Mouse (Mus musculus) embryonic facial prominence, embryonic 13.5 days (tissue): ENCODE data around the gene Myrfl. TPM values are rescaled to one million over a fixed set of nuclear protein-coding genes. Genes with fewer than 3 reads are reported as not detected.
A peak's percentile ranks its signal among the peaks of the same experiment; 100 is the strongest.

ENCODE experiments used
- ATAC-seq: fragments of 200-750 bp; cut with Nextera tagmentation; 2 replicates; pipeline ENCODE4 v1.8.0; 2017; ENCODE audit warnings: low read depth; ENCODE audit not compliant: insufficient number of reproducible peaks, insufficient read depth, low FRiP score, low TSS enrichment
- H3K27ac ChIP-seq: fragments of 300-500 bp; sonication (generic); 2 replicates; pipeline ENCODE4 v1.5.1; 2015; ENCODE audit warnings: moderate library complexity, mild to moderate bottlenecking, inconsistent platforms
- H3K27me3 ChIP-seq: fragments of 300-500 bp; sonication (generic); 2 replicates; pipeline ENCODE4 v1.6.1; 2015; ENCODE audit warnings: mild to moderate bottlenecking, inconsistent platforms
- H3K36me3 ChIP-seq: fragments of 300-500 bp; sonication (generic); 2 replicates; pipeline ENCODE4 v1.6.1; 2015; ENCODE audit warnings: mild to moderate bottlenecking, inconsistent platforms
- H3K4me1 ChIP-seq: fragments of 300-500 bp; sonication (generic); 2 replicates; pipeline ENCODE4 v1.6.1; 2015; ENCODE audit warnings: inconsistent platforms
- H3K4me2 ChIP-seq: fragments of 300-500 bp; sonication (generic); 2 replicates; pipeline ENCODE4 v1.6.1; 2015; ENCODE audit warnings: moderate library complexity, mild to moderate bottlenecking, inconsistent platforms
- H3K4me3 ChIP-seq: fragments of 300-500 bp; sonication (generic); 2 replicates; pipeline ENCODE4 v1.5.1; 2015; ENCODE audit warnings: mild to moderate bottlenecking, inconsistent platforms
- H3K9ac ChIP-seq: fragments of 300-500 bp; sonication (generic); 2 replicates; pipeline ENCODE4 v1.6.1; 2015; ENCODE audit warnings: mild to moderate bottlenecking, inconsistent platforms
- H3K9me3 ChIP-seq: fragments of 300-500 bp; sonication (generic); 2 replicates; pipeline ENCODE4 v1.6.1; 2016; ENCODE audit warnings: inconsistent platforms
- WGBS: fragments of 180-500 bp; shearing (Covaris S2); methylation state at CpG from one replicate; pipeline ENCODE4 v1.1.7; 2015; ENCODE audit warnings: mixed read lengths; 5-methylcytosine and 5-hydroxymethylcytosine counted together
- polyA plus RNA-seq: library from polyadenylated mRNA; unstranded; fragments of >200 nt; fragmentation: Nextera tagmentation; extraction: Ambion mirVana; gene quantifications from 2 replicates; pipeline ENCODE4 v1.2.1, GENCODE M21; 2015

The Myrfl gene
- polyA plus RNA-seq, 1 experiment from 2014 or later = 0.22 TPM

DNA sequence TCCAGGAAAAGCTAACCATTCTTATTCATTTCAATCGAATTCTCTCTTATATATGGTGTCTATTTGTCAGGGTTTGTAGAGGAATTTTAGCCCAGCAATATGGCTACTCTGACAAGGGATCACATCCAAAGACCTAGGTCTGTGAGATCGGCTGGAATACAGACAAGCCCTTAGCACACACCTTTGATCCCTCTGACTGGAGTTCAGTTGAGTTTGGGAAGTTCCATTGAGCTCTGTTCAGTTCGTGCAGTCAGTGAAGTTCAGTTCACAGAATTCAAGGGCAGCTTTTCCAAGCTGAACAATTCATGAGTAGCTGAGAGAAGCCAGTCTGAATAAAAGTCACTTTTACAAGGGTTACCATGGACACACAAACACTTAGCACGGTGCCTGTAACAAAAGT lies 148.0 kb downstream of the Myrfl start:
- H3K4me2 ChIP-seq = no peak overlapping the region
- H3K4me3 ChIP-seq = no peak overlapping the region
- no peaks in the 10 kb centered on the region for H3K27me3 ChIP-seq
- H3K9me3 ChIP-seq = no peaks in the 10 kb centered on the region
- peaks cover 8% of the 10 kb centered on the region for H3K4me1 ChIP-seq
- WGBS = 94% methylated on average over 4 of the region's 4 CpGs
- no peak overlapping the region for H3K9ac ChIP-seq
- H3K27ac ChIP-seq = no peak overlapping the region
- ATAC-seq = no peak
- H3K36me3 ChIP-seq = no peaks in the 10 kb centered on the region

DNA sequence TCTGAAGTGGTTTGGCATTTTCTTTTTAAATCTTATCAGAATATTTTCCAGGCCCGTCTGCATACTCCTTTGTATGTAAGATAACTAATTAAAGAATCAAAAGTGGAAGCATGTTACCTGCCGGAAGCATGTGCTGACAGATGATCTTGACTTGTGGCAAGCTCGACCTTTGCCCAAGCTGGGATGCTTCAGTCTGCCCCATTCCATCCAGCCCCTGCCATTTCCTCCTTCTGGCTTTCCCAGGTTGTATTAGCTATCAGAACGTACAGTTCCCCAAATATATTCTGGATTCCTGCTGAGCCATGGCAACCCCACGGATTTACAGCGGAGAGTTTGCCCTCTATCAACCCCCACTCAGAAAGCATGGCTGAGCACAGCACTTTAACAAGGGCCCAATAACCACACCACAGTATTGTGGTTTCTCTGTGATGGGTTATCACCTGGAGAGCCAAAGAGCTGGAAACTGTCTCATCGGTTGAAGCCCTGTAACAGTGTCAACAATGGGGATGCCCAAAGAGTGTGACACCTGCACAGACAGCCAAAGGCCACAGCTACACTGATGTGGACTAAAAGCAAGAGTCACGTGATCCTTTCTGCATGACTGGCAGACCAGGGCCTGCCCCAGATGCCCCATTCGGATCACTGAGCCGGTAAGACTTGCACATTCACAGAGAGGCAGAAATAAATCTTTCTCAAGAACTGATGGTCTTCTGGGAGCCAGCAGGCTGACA lies 150.3 kb downstream of the Myrfl start:
- H3K4me2 ChIP-seq = no peak overlapping the region
- H3K36me3 ChIP-seq = no peaks in the 10 kb centered on the region
- ATAC-seq = no peak
- WGBS = 70% methylated on average over 10 of the region's 10 CpGs
- no peaks in the 10 kb centered on the region for H3K9me3 ChIP-seq
- H3K4me1 ChIP-seq = peaks cover 13% of the 10 kb centered on the region
- no peak overlapping the region for H3K4me3 ChIP-seq
- H3K9ac ChIP-seq = no peak overlapping the region
- no peaks in the 10 kb centered on the region for H3K27me3 ChIP-seq
- H3K27ac ChIP-seq = no peak overlapping the region

DNA sequence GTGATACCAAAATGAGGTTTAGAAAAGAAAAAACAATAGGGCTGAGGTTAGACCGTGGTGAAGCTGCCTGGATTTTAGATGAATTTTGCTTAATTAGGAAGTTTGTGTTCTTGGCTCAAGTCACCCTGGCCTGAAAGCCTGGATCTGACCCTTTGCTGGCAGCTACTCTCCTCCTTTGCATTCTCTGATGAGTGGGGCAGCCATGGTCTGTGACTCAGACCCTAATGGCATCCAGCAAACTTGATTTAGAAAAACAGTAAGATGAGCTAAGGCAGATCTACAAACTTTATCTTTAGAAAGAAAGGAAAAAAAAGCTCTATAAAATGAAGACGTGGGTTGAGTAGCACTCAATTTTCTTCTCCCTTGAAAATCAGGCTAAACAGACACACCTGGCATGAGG lies 154.0 kb downstream of the Myrfl start:
- H3K4me2 ChIP-seq = no peak overlapping the region
- H3K27me3 ChIP-seq = no peaks in the 10 kb centered on the region
- WGBS = 45% methylated on average over 2 of the region's 2 CpGs

DNA sequence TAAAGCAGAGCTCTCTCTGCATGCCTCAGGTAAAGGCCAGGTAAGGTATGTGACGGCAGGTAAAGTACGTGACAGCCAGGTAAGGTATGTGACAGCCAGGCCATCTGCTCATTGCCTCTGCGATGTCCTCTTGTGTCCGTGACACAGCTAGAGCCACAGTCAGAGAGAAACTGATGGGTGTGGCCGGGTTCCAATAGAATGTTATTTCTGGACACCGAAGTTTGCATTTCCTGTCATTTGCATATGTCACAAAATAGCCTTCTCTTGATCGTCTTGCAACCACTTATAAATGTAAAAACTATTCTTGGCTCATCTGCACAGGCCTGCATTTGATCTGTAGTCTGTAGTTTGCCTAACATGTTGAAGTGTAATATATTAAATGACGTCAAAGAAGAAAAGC lies 154.5 kb downstream of the Myrfl start:
- no peaks in the 10 kb centered on the region for H3K36me3 ChIP-seq
- WGBS = 86% methylated on average over 8 of the region's 8 CpGs
- no peaks in the 10 kb centered on the region for H3K27me3 ChIP-seq
- H3K4me3 ChIP-seq = no peak overlapping the region
- ATAC-seq = no peak
- H3K4me2 ChIP-seq = no peak overlapping the region
- peaks cover 38% of the 10 kb centered on the region for H3K4me1 ChIP-seq
- H3K9me3 ChIP-seq = no peaks in the 10 kb centered on the region
- H3K9ac ChIP-seq = no peak overlapping the region
- peak overlapping the region; percentile 3; the same call in 1 of the 2 replicates for H3K27ac ChIP-seq

More for the DNA sequence above, 154.0 kb downstream of the Myrfl start:
- H3K9ac ChIP-seq = no peak overlapping the region
- H3K27ac ChIP-seq = 0 out of 2 replicates have a peak overlapping the region, but pooled peaks have one; percentile 51
- H3K4me3 ChIP-seq = no peak overlapping the region
- no peak for ATAC-seq
- no peaks in the 10 kb centered on the region for H3K9me3 ChIP-seq
- no peaks in the 10 kb centered on the region for H3K36me3 ChIP-seq
- peaks cover 38% of the 10 kb centered on the region for H3K4me1 ChIP-seq

DNA sequence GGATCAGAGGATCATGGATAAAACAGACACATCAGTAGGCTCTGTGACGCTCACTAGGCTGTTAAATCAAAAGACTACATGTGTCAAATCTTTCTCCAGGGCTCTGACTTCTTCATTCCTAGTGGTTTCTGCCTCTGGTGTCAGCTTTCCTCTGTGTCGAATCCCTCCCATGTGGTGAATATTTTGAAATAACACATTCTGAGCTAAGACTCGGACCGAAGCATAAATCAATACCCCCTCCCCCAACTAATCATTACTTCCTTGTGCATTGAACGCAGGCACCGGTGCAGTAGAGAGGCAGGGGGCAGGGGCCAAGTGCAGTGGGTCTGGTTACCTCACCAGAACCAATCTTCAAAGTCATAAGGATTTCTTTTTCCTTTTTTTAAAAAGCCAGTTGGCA lies 155.4 kb downstream of the Myrfl start:
- H3K27me3 ChIP-seq = no peaks in the 10 kb centered on the region
- no peaks in the 10 kb centered on the region for H3K36me3 ChIP-seq
- 15% methylated on average over 6 of the region's 6 CpGs for WGBS
- no peaks in the 10 kb centered on the region for H3K9me3 ChIP-seq
- H3K9ac ChIP-seq = no peak overlapping the region
- H3K27ac ChIP-seq = peak overlapping the region; percentile 88
- H3K4me2 ChIP-seq = no peak overlapping the region
- H3K4me1 ChIP-seq = peaks cover 38% of the 10 kb centered on the region
- ATAC-seq = no peak
- no peak overlapping the region for H3K4me3 ChIP-seq

DNA sequence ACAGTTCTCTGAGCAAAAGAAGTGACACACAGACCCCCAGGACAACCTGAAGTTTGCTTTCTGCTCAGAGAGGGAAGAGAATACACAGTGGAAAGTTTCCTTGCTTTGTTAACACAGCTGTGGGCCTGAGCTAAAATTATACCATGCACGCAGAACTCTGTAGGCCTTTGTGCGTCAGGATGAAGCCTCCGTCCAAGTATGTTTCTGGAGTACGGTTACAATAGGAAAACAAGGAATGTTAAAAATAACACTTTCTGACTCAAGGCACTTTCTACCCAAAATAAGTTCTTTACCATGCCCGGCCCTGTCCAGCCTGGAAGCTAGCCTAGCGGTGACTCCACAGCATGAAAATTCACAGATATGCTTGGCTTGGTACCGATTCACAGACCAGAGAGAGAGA lies 156.6 kb downstream of the Myrfl start:
- H3K4me1 ChIP-seq = peaks cover 38% of the 10 kb centered on the region
- H3K9me3 ChIP-seq = no peaks in the 10 kb centered on the region
- no peak overlapping the region for H3K4me3 ChIP-seq
- H3K9ac ChIP-seq = 0 out of 2 replicates have a peak overlapping the region, but pooled peaks have one; percentile 36
- no peak overlapping the region for H3K4me2 ChIP-seq
- H3K27ac ChIP-seq = peak overlapping the region; percentile 88
- no peaks in the 10 kb centered on the region for H3K27me3 ChIP-seq
- WGBS = 32% methylated on average over 7 of the region's 7 CpGs
- H3K36me3 ChIP-seq = no peaks in the 10 kb centered on the region
- no peak for ATAC-seq

DNA sequence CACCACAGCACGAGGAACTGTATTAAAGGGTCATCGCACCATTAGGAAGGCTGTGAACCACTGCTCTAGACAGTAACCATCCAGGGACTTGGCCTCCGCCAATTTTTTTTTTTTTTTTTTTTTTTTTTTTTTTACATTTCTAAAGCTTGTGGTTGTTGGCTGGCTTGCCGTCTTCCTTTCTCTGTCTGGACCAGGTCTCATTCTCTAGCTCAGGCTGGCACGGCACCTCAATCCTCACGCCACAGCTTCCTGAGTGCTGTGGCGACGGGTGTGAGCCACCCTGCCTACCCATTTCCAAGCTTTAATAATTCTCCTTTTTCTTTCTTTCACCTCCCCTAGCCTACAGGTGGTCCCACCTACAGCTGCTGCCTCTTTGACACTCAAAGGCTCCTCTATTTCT lies 158.2 kb downstream of the Myrfl start:
- Histone ChIP-seq H3K27ac (peak overlapping the region; percentile 39; the same call in 1 of the 2 replicates), H3K36me3 (no peaks in the 10 kb centered on the region), H3K4me2 (no peak overlapping the region), H3K27me3 (no peaks in the 10 kb centered on the region), H3K9me3 (no peaks in the 10 kb centered on the region), H3K4me1 (peaks cover 38% of the 10 kb centered on the region), H3K9ac (no peak overlapping the region), H3K4me3 (no peak overlapping the region)
- 89% methylated on average over 8 of the region's 8 CpGs for WGBS
- ATAC-seq = no peak

DNA sequence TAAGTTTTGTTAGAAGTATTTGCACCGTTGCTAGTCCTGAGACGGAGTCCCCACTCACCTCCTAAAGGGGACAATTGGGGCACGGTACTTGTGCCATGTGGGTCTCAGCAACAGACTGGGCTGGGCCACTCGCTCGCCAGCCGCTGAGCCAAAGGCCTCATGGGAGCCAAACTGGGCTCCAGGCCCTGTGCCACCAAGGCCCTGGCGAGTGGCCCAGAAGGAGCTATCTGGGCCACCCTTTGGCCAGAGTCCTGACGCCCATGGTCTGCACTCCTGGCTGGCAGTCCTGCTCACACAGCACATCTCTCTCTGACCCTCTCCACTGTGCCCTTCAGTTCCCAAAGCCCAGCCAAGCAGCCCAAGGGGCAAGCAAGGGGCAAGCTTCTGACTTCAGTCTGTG lies 161.1 kb downstream of the Myrfl start:
- 90% methylated on average over 8 of the region's 8 CpGs for WGBS
- no peaks in the 10 kb centered on the region for H3K27me3 ChIP-seq
- peaks cover 20% of the 10 kb centered on the region for H3K4me1 ChIP-seq
- no peak for ATAC-seq
- no peak overlapping the region for H3K4me2 ChIP-seq
- H3K4me3 ChIP-seq = no peak overlapping the region
- no peaks in the 10 kb centered on the region for H3K36me3 ChIP-seq
- H3K27ac ChIP-seq = no peak overlapping the region
- no peak overlapping the region for H3K9ac ChIP-seq
- H3K9me3 ChIP-seq = no peaks in the 10 kb centered on the region

DNA sequence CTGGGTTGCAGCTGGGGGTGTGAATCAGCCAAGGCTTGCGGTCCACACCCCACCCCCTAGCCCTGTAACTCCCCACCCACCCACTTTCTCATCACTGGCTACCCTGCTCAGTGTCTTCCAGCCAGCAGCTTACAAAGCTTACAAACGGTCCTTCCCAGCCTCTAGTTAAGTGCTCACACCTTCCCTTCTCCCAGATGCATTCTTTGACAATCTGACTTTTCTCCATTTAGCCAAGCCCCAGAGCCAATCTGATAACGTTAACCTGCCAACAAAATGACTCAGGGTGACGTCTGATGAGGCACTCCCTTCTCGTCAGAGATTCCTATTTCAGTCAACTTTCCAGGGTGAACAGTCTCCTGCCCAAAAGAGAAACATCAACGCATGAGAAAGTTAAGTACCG lies 163.1 kb downstream of the Myrfl start:
- 64% methylated on average over 7 of the region's 7 CpGs for WGBS
- H3K36me3 ChIP-seq = no peaks in the 10 kb centered on the region
- no peaks in the 10 kb centered on the region for H3K9me3 ChIP-seq
- H3K4me2 ChIP-seq = no peak overlapping the region
- H3K4me3 ChIP-seq = no peak overlapping the region
- no peaks in the 10 kb centered on the region for H3K27me3 ChIP-seq
- peaks cover 2% of the 10 kb centered on the region for H3K4me1 ChIP-seq
- no peak overlapping the region for H3K9ac ChIP-seq
- ATAC-seq = no peak
- no peak overlapping the region for H3K27ac ChIP-seq

DNA sequence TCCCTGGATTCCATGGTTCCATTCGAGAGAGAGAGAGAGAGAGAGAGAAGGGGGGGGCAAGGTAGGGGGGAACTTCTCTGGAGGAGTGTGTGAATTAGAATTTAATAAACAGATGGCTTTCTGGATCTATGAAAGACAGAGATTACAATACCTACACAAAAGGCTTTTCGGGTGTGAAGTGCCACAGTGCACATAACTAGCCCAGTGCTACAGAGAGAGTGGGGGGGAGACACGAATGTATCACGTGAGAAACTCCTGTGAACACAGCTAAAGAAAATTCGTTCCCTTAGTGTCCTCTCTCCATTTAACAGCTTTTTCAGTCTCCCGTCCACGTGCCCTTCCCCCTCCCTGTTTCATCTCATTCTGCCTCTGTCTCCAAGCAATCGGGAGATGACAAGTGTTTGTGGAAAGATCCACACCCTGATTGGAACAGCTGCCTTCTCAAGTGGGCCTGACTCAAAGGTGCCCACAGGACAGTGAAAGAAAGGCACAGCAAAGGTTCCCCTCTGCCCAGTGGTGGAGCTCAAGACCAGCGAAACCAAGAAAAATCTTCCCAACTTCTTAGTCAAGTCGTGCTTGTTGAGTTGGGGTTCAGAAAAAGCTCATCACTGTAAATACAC lies 166.6 kb downstream of the Myrfl start:
- Histone ChIP-seq H3K9me3 (no peaks in the 10 kb centered on the region), H3K4me2 (no peak overlapping the region), H3K27me3 (no peaks in the 10 kb centered on the region), H3K9ac (no peak overlapping the region), H3K36me3 (no peaks in the 10 kb centered on the region), H3K4me1 (peaks cover 14% of the 10 kb centered on the region), H3K27ac (no peak overlapping the region), H3K4me3 (no peak overlapping the region)
- no peak for ATAC-seq
- 81% methylated on average over 10 of the region's 10 CpGs for WGBS

DNA sequence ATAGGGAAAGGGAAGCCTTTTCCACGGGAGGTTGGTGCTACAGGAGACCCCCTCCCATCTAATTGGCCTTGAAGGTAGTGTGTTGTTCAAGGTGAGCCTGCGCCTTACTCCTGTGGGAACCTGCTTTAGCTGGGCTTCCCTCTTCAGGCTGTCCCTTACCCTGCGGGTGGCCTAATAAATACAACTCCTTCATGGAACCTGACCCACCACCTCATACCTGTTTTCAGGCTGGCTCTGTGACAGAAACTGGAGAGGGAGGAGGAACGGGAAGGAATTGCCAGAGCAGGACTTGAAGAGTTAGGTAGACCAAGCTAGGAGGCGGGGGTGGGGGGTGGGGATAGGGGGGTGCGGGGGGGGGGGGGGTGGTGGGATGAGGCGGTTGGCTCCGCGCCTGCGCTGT lies 167.9 kb downstream of the Myrfl start:
- Histone ChIP-seq H3K4me1 (peaks cover 14% of the 10 kb centered on the region), H3K9ac (no peak overlapping the region), H3K4me2 (no peak overlapping the region), H3K4me3 (no peak overlapping the region), H3K27me3 (no peaks in the 10 kb centered on the region), H3K36me3 (no peaks in the 10 kb centered on the region), H3K27ac (peak overlapping the region; percentile 22; the same call in 1 of the 2 replicates), H3K9me3 (no peaks in the 10 kb centered on the region)
- WGBS = 77% methylated on average over 8 of the region's 10 CpGs
- ATAC-seq = no peak

DNA sequence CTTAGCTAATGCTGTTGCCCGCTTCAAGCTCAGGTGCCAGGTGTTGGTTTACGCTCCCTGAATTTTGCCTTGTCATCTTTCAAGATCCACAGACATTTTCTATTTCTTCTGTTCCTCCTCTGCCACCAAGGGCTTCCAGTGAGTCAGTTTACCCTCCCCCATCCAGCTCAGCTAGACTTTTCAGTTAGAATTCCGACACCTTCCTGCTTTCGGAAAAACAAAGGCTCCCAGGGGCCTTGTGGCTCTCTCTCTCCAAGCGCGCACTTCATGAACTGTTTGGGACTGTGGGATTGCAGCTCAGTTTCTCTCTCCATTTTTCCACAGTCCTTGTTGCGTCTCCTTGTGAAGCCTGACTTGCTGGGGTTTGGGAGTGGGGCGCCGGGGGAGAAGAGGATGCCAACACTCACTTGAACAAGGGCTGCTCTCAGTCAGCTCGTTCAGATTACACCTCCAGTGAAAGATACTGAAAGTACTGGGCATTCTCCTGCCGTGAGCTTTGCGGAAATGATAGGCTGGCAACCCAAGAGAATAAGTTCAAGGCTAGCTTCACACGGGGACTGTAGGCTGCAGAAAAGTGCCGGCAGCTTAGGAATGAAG lies 168.9 kb downstream of the Myrfl start:
- Histone ChIP-seq H3K9me3 (no peaks in the 10 kb centered on the region), H3K4me3 (no peak overlapping the region)
- ATAC-seq = no peak

More for the DNA sequence above, 168.9 kb downstream of the Myrfl start:
- Histone ChIP-seq H3K36me3 (no peaks in the 10 kb centered on the region), H3K4me1 (peaks cover 14% of the 10 kb centered on the region), H3K4me2 (peak overlapping the region; percentile 37), H3K27ac (peak overlapping the region; percentile 41), H3K9ac (no peak overlapping the region), H3K27me3 (no peaks in the 10 kb centered on the region)
- 24% methylated on average over 14 of the region's 14 CpGs for WGBS
